ENCODE assay signal across 17 mouse cellular contexts in the genomic region with DNA sequence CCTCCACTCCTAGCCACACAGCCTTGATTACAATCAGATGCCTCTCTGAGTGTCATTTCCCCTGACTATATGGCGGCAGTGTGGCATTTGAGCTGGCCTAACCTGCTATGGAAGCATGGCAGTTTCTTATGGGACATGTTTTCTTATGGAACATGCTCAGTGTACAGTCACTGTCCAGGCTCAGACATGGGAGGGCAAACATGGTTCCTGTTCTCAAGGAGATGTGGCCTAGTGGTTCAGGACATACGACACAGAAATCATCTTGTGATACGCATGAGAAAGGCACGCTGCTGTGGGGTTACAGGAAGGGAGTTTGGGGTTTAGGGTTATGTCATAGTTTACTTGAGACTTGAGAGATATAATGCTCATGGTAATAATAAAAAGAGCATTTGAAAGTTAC.
"Had no signal": no experiment of that assay in that cellular context is flagged by ENCODE, and none has a peak within 500 bp of the region (broad histone marks: within the 10 kb centered on the region; RNA-seq: fewer than 3 reads in every experiment).

No protein-coding gene starts in this region.

- H3K4me3 ChIP-seq: left cerebral cortex, adult 2 months; lung, embryonic 15.5 days; neural tube, embryonic 13.5 days; stomach, embryonic 15.5 days had no signal

- DNase-seq: kidney, adult 2 months; kidney, postnatal 36 days; layer of hippocampus, postnatal 36 days; liver, postnatal 0 days; lung, postnatal 10 days; lung, postnatal 36 days; midbrain, embryonic 14.5 days; retina, postnatal 1 day; right cerebral cortex, postnatal 25 days; thymus, postnatal 4 days had no signal

- H3K36me3 ChIP-seq: lung, embryonic 15.5 days; neural tube, embryonic 13.5 days; stomach, embryonic 15.5 days had no signal

- H3K27ac ChIP-seq: kidney, postnatal 0 days; left cerebral cortex, adult 2 months; liver, embryonic 14.5 days; lung, embryonic 15.5 days; neural tube, embryonic 13.5 days; stomach, embryonic 15.5 days had no signal

- H3K27me3 ChIP-seq: stomach, embryonic 15.5 days had no signal

- H3K9me3 ChIP-seq: lung, embryonic 15.5 days; neural tube, embryonic 13.5 days; stomach, embryonic 15.5 days had no signal

- ATAC-seq: liver, postnatal 0 days had no signal

- H3K9ac ChIP-seq: liver, embryonic 14.5 days; liver, postnatal 0 days; lung, embryonic 15.5 days; neural tube, embryonic 13.5 days; stomach, embryonic 15.5 days had no signal

- H3K4me2 ChIP-seq: lung, embryonic 15.5 days; midbrain, embryonic 11.5 days; neural tube, embryonic 13.5 days; stomach, embryonic 15.5 days had no signal
